Mouse (Mus musculus) midbrain, embryonic 12.5 days (tissue): ENCODE measurements around the gene Apc2. TPM values are rescaled to one million over a fixed set of nuclear protein-coding genes. Genes with fewer than 3 reads are reported as not detected.
A peak's percentile ranks its signal among the peaks of the same experiment; 100 is the strongest.

ENCODE experiments used
- ATAC-seq: fragments of 200-750 bp; cut with Nextera tagmentation; 2 replicates; pipeline ENCODE4 v1.8.0; 2017; ENCODE audit warnings: low read depth, moderate TSS enrichment, moderate library complexity; ENCODE audit not compliant: low FRiP score
- H3K27ac ChIP-seq: fragments of 300-500 bp; sonication (generic); replicated peaks from 2 replicates; pipeline ENCODE4 v1.5.1; 2016; ENCODE audit warnings: mild to moderate bottlenecking
- H3K27me3 ChIP-seq: fragments of 300-500 bp; sonication (generic); 2 replicates; pipeline ENCODE4 v1.6.1; 2016; ENCODE audit warnings: mild to moderate bottlenecking
- H3K36me3 ChIP-seq: fragments of 300-500 bp; sonication (generic); 2 replicates; pipeline ENCODE4 v1.6.1; 2016
- H3K4me1 ChIP-seq: fragments of 300-500 bp; sonication (generic); 2 replicates; pipeline ENCODE4 v1.6.1; 2016
- H3K4me2 ChIP-seq: fragments of 300-500 bp; sonication (generic); replicated peaks from 2 replicates; pipeline ENCODE4 v1.6.1; 2016; ENCODE audit warnings: mild to moderate bottlenecking, moderate library complexity
- H3K4me3 ChIP-seq: fragments of 300-500 bp; sonication (generic); 2 replicates; pipeline ENCODE4 v1.5.1; 2016; ENCODE audit warnings: mild to moderate bottlenecking
- H3K9ac ChIP-seq: fragments of 300-500 bp; sonication (generic); replicated peaks from 2 replicates; pipeline ENCODE4 v1.6.1; 2016; ENCODE audit warnings: mild to moderate bottlenecking, moderate library complexity
- H3K9me3 ChIP-seq: fragments of 300-500 bp; sonication (generic); 2 replicates; pipeline ENCODE4 v1.6.1; 2016; ENCODE audit warnings: mild to moderate bottlenecking
- WGBS: fragments of 180-500 bp; shearing (Covaris S2); methylation state at CpG from one replicate; pipeline ENCODE4 v1.1.7; 2016; 5-methylcytosine and 5-hydroxymethylcytosine counted together
- polyA plus RNA-seq: library from polyadenylated mRNA; unstranded; fragments of >200 nt; fragmentation: Nextera tagmentation; extraction: Ambion mirVana; gene quantifications from 2 replicates; pipeline ENCODE4 v1.2.1, GENCODE M21; 2016

Apc2 gene
- polyA plus RNA-seq, 1 experiment from 2014 or later, result 181 TPM

DNA sequence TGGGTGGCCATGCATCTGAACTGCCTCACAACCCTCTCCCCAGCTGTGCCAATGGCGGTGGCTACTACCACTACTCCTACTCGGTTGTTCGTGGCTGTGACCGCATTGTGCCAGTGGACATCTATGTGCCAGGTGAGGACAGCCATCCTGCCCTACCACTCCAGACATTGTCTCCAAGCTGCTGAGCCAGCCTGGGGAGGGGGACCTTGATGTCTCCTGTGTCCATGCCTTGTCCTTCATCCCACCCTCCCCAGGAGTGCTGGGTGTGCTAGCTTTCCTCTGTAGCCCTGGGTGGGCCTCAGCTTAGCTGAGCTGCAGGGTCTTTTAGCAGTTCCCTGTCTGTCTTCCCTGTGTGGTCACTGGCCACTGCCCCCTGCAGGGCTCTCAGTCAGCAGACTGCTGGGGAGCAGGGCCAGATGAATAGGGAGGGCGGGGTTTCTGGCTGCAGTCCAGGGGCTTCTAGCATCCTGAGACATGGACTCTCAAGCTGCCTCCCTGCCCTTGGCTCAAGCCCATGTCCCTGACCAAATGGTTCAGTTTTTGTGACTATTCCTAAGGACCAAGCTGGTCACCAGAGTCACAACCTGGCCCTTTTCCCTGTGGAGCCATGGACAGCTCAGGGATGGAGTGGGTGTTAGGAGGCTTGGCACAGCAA lies 39.8 kb upstream of the Apc2 start:
- H3K36me3 ChIP-seq, result peaks cover 68% of the 10 kb centered on the region
- H3K4me3 ChIP-seq, result 0 out of 2 replicates have a peak overlapping the region, but pooled peaks have one; percentile 1
- H3K4me2 ChIP-seq, result no peak overlapping the region
- ATAC-seq, result no peak
- WGBS, result 77% methylated on average over 5 of the region's 5 CpGs
- no peak overlapping the region for H3K27ac ChIP-seq
- 0 out of 2 replicates have a peak overlapping the region, but pooled peaks have one; percentile 31 for H3K9ac ChIP-seq
- H3K9me3 ChIP-seq, result no peaks in the 10 kb centered on the region
- no peaks in the 10 kb centered on the region; the same call in 1 of the 2 replicates for H3K27me3 ChIP-seq
- peaks cover 26% of the 10 kb centered on the region for H3K4me1 ChIP-seq

DNA sequence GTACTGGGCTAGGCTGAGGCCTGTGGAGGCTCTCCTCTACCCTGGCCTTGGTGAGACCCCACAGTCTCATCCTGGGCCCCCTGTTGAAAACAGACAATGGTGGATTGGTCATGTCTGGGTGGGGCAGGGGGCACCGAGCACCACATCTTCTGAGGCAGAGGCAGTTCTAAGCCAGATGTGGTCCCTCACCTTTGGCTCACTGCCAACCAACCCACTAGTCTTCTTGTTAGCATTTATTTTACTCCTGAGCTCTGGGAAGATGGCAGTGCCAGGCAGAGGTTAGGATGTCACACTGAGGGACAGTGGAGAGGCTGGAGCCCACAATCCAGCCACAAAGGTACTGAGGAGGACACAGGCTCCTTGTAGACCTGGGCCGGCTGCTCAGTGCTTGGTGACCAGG lies 37.8 kb upstream of the Apc2 start:
- Histone ChIP-seq H3K36me3 (peaks cover 61% of the 10 kb centered on the region), H3K4me2 (no peak overlapping the region), H3K4me1 (peaks cover 39% of the 10 kb centered on the region), H3K27ac (no peak overlapping the region), H3K4me3 (no peak overlapping the region), H3K9me3 (no peaks in the 10 kb centered on the region), H3K9ac (no peak overlapping the region), H3K27me3 (no peaks in the 10 kb centered on the region; the same call in 1 of the 2 replicates)
- ATAC-seq, result no peak
- 93% methylated on average over 2 of the region's 2 CpGs for WGBS

- WGBS, result 92% methylated on average over 14 of the region's 14 CpGs
- H3K36me3 ChIP-seq, result peaks cover 52% of the 10 kb centered on the region
- peak overlapping the region; percentile 84; the same call in 1 of the 2 replicates for H3K4me2 ChIP-seq
- H3K4me1 ChIP-seq, result peaks cover 39% of the 10 kb centered on the region
- H3K27ac ChIP-seq, result no peak overlapping the region
- peak overlapping the region; percentile 8; the same call in 1 of the 2 replicates for H3K9ac ChIP-seq
- no peaks in the 10 kb centered on the region; the same call in 1 of the 2 replicates for H3K27me3 ChIP-seq
- no peaks in the 10 kb centered on the region for H3K9me3 ChIP-seq
- H3K4me3 ChIP-seq, result peak overlapping the region; percentile 44; the same call in 1 of the 2 replicates
- no peak for ATAC-seq
Measured at GRCm38 (mm10) chr10:80258752-80259462, 36.9 kb upstream of the Apc2 start.

- WGBS, result 83% methylated on average over 6 of the region's 6 CpGs
- H3K4me3 ChIP-seq, result peak overlapping the region; percentile 44
- H3K27ac ChIP-seq, result peak overlapping the region; percentile 91
- H3K36me3 ChIP-seq, result peaks cover 46% of the 10 kb centered on the region
- no peaks in the 10 kb centered on the region for H3K9me3 ChIP-seq
- H3K4me1 ChIP-seq, result peaks cover 39% of the 10 kb centered on the region
- H3K9ac ChIP-seq, result peak overlapping the region; percentile 66; the same call in 1 of the 2 replicates
- no peak for ATAC-seq
- no peaks in the 10 kb centered on the region; the same call in 1 of the 2 replicates for H3K27me3 ChIP-seq
- peak overlapping the region; percentile 84 for H3K4me2 ChIP-seq
Measured at GRCm38 (mm10) chr10:80259463-80259805, 36.3 kb upstream of the Apc2 start.

GRCm38 (mm10) chr10:80259861-80260641 lies 35.7 kb upstream of the Apc2 start:
- H3K4me3 ChIP-seq, result peak overlapping the region; percentile 44
- no peaks in the 10 kb centered on the region for H3K9me3 ChIP-seq
- no peak for ATAC-seq
- H3K4me2 ChIP-seq, result peak overlapping the region; percentile 84
- peak overlapping the region; percentile 66 for H3K9ac ChIP-seq
- peaks cover 40% of the 10 kb centered on the region for H3K36me3 ChIP-seq
- 2% methylated on average over 19 of the region's 19 CpGs for WGBS
- H3K27ac ChIP-seq, result peak overlapping the region; percentile 91
- peaks cover 39% of the 10 kb centered on the region for H3K4me1 ChIP-seq
- H3K27me3 ChIP-seq, result no peaks in the 10 kb centered on the region; the same call in 1 of the 2 replicates

DNA sequence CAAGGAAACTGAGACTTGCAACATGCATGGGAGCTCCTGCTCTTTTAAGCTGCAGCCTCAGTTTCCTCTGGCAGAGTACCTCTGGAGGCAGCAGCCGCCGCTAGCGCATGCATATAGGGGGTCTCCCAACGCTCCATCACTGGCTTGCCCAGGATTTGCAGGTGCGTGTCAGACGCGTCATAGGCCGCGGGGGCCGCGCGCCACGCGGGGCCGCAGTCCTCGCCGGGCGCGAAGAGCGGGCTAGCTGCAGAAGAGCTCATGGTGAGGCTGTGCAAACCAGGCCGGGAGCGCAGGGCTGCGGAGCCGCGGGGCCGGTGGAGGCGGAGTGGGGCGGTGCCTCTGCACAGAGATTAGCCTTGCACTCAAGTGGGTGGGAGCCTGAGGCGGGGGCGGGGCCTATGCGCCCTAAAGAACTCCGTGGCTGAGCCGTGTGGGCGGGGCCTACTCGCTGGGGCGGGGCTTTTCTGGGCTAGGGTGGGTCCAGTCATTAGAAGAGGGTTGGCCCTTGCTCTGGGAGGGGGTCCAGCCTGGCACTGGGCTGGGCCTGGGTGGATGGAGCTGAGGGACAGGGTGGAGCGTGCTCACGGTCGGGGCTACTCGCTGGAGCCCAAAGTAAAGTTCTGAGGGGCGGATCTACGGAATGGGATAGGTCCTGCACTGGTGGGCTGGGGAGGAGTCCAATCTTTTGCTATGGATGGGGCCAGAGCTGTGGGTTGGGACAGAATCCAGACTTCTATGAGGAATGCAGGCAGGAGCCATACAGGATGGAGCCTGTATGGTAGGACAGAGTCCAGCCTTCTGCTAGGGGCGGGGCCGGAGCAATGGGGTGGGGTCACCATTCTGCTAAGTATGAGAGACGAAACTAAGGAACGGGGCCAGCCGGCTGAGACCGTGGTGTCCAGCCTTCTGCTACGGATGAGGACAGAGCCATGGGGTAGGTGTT lies 34.9 kb upstream of the Apc2 start, which contains the start of the genes Gamt and Dazap1:
Gamt (minus strand) TSS at position 371 of the 943 bp plus-strand sequence.
Dazap1 (plus strand) TSS at position 845 of the 943 bp plus-strand sequence.
- no peaks in the 10 kb centered on the region for H3K9me3 ChIP-seq
- H3K27me3 ChIP-seq, result no peaks in the 10 kb centered on the region; the same call in 1 of the 2 replicates
- WGBS, result under 1% methylated on average over 46 of the region's 49 CpGs
- H3K4me2 ChIP-seq, result peak within 1 kb of the TSS; percentile 84
- H3K9ac ChIP-seq, result peak within 1 kb of the TSS; percentile 66
- H3K27ac ChIP-seq, result peak within 1 kb of the TSS; percentile 91
- H3K36me3 ChIP-seq, result peaks cover 32% of the 10 kb centered on the region
- peak within 1 kb of the TSS; percentile 44 for H3K4me3 ChIP-seq
- ATAC-seq, result peak; percentile 85
- peaks cover 42% of the 10 kb centered on the region for H3K4me1 ChIP-seq

GRCm38 (mm10) chr10:80261585-80261968 lies 34.2 kb upstream of the Apc2 start:
- 0% methylated on average over 14 of the region's 14 CpGs for WGBS

DNA sequence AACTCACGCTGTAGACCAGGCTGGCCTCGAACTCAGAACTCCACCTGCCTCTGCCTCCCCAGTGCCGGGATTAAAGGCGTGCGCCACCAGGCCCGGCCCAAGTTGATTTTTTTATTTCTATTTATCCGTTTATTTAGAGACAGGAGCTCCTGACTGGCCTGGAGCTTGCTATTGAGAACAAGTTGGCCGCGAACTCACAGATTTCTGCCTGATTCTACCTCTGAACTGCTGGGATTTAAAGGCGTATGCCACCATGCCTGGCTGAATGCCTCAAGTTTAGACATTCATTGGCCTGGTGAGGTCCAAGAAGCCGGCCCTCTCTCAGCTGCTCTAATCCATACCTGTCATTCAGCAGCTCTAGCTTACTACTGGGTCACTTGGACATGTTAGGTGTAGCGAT lies 33.6 kb upstream of the Apc2 start:
- 72% methylated on average over 12 of the region's 12 CpGs for WGBS
- H3K4me2 ChIP-seq, result no peak overlapping the region
- no peak overlapping the region for H3K27ac ChIP-seq
- H3K4me3 ChIP-seq, result no peak overlapping the region
- no peak overlapping the region for H3K9ac ChIP-seq
- no peaks in the 10 kb centered on the region for H3K9me3 ChIP-seq
- peaks cover 51% of the 10 kb centered on the region for H3K4me1 ChIP-seq
- no peaks in the 10 kb centered on the region; the same call in 1 of the 2 replicates for H3K27me3 ChIP-seq
- no peak for ATAC-seq
- peaks cover 22% of the 10 kb centered on the region for H3K36me3 ChIP-seq

More at GRCm38 (mm10) chr10:80261585-80261968, 34.2 kb upstream of the Apc2 start:
- H3K4me1 ChIP-seq, result peaks cover 45% of the 10 kb centered on the region
- peak; percentile 36 for ATAC-seq
- H3K4me2 ChIP-seq, result peak overlapping the region; percentile 84
- no peaks in the 10 kb centered on the region for H3K9me3 ChIP-seq
- peaks cover 25% of the 10 kb centered on the region for H3K36me3 ChIP-seq
- H3K27ac ChIP-seq, result peak overlapping the region; percentile 91
- H3K4me3 ChIP-seq, result peak overlapping the region; percentile 44
- H3K9ac ChIP-seq, result peak overlapping the region; percentile 66
- H3K27me3 ChIP-seq, result no peaks in the 10 kb centered on the region; the same call in 1 of the 2 replicates

GRCm38 (mm10) chr10:80262776-80263365 lies 32.9 kb upstream of the Apc2 start:
- WGBS, result 96% methylated on average over 10 of the region's 10 CpGs
- Histone ChIP-seq H3K9ac (no peak overlapping the region), H3K4me2 (no peak overlapping the region), H3K4me1 (peaks cover 58% of the 10 kb centered on the region), H3K27ac (no peak overlapping the region), H3K4me3 (no peak overlapping the region), H3K9me3 (no peaks in the 10 kb centered on the region), H3K36me3 (peaks cover 25% of the 10 kb centered on the region), H3K27me3 (no peaks in the 10 kb centered on the region; the same call in 1 of the 2 replicates)
- no peak for ATAC-seq

GRCm38 (mm10) chr10:80264341-80265148 lies 31.2 kb upstream of the Apc2 start:
- Histone ChIP-seq H3K4me3 (peak overlapping the region; percentile 94), H3K27me3 (no peaks in the 10 kb centered on the region), H3K4me2 (peak overlapping the region; percentile 68), H3K9ac (peak overlapping the region; percentile 99), H3K4me1 (peaks cover 62% of the 10 kb centered on the region), H3K27ac (peak overlapping the region; percentile 72), H3K36me3 (peaks cover 14% of the 10 kb centered on the region), H3K9me3 (no peaks in the 10 kb centered on the region)
- 2% methylated on average over 81 of the region's 81 CpGs for WGBS
- peak; percentile 66 for ATAC-seq
